Mouse (Mus musculus) cerebellum, adult 2 months (tissue): ENCODE data around the gene Gm21885.

ENCODE experiments used
- CTCF ChIP-seq: fragments of 200-500 bp; IDR thresholded peaks from 2 replicates; pipeline ENCODE4 v1.5.1; 2011; ENCODE audit warnings: low read depth, mild to moderate bottlenecking, control low read depth, low read length, moderate library complexity, borderline replicate concordance; ENCODE audit not compliant: insufficient read depth
- POLR2A ChIP-seq: fragments of 200-500 bp; IDR thresholded peaks from 2 replicates; pipeline ENCODE4 v1.6.1; 2011; ENCODE audit warnings: low read length, control low read depth, borderline replicate concordance; ENCODE audit not compliant: insufficient read depth

DNA sequence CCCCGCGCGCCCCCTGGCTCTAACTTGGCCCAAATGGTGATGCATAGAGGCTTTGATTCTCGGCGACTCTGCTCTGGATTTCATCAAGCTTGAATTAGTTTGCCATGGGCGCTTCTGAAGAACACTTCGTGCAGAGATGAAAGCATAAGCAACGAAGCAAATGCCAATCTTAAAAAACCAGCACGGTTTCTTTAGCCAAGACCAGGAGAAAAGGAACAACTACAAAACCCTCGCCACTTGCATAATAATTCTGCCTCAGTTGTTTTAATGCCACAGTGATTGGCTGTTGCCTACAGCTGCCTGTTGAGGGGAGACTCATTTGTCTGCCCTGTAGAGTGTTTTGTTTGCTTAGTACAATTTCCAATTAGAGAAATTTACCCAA is 47.0 kb downstream of the Gm21885 start:
- TF ChIP-seq CTCF (no peak), POLR2A (no peak)
